Mouse (Mus musculus): ENCODE data around the gene Larp4. TPM values are rescaled to one million over a fixed set of nuclear protein-coding genes. Genes with fewer than 3 reads are reported as not detected.

The Larp4 gene
- total RNA-seq, 2 experiments from 2014 or later = 22.2 to 40.7 TPM

- no peak for ATAC-seq (replicated peaks; ENCODE audit: low FRiP score, poor library complexity, severe bottlenecking)
Observed at GRCm38 (mm10) chr15:100050940-100051339, 81.1 kb downstream of the Larp4 start.

- ATAC-seq (replicated peaks; ENCODE audit: low FRiP score, poor library complexity, severe bottlenecking) = no peak
Observed at GRCm38 (mm10) chr15:100052726-100053125, 82.9 kb downstream of the Larp4 start.

- no peak for ATAC-seq (replicated peaks; ENCODE audit: low FRiP score, poor library complexity, severe bottlenecking)
Observed at GRCm38 (mm10) chr15:100056397-100056908, 86.6 kb downstream of the Larp4 start.

- no peak for ATAC-seq (replicated peaks; ENCODE audit: low FRiP score, poor library complexity, severe bottlenecking)
Observed at GRCm38 (mm10) chr15:100057698-100058097, 87.8 kb downstream of the Larp4 start.

GRCm38 (mm10) chr15:100058143-100058542 lies 88.3 kb downstream of the Larp4 start:
- peak; percentile 65 for ATAC-seq (replicated peaks; ENCODE audit: low FRiP score, poor library complexity, severe bottlenecking)

GRCm38 (mm10) chr15:100058912-100059311 lies 89.0 kb downstream of the Larp4 start:
- no peak for ATAC-seq (replicated peaks; ENCODE audit: low FRiP score, poor library complexity, severe bottlenecking)

GRCm38 (mm10) chr15:100059626-100060311 lies 89.9 kb downstream of the Larp4 start:
- ATAC-seq (replicated peaks; ENCODE audit: low FRiP score, poor library complexity, severe bottlenecking) = no peak

- no peak for ATAC-seq (replicated peaks; ENCODE audit: low FRiP score, poor library complexity, severe bottlenecking)
Observed at GRCm38 (mm10) chr15:100060513-100061140, 90.8 kb downstream of the Larp4 start.

GRCm38 (mm10) chr15:100061377-100061776 lies 91.5 kb downstream of the Larp4 start:
- ATAC-seq (replicated peaks; ENCODE audit: low FRiP score, poor library complexity, severe bottlenecking) = no peak

- ATAC-seq (replicated peaks; ENCODE audit: low FRiP score, poor library complexity, severe bottlenecking) = no peak
Observed at GRCm38 (mm10) chr15:100063229-100063773, 93.4 kb downstream of the Larp4 start.

Other genes with a start within 250 kb of the Larp4 start
- gene Cox14, start 244.4 kb upstream of the Larp4 start, total RNA-seq (2015; ENCODE audit: low replicate concordance) = 11.3 and 15.5 TPM in 2 replicates
- 7.1 and 17.1 TPM in 2 replicates for gene Cox14, start 244.4 kb upstream of the Larp4 start, total RNA-seq (2017; ENCODE audit: low replicate concordance)
- 9.4 and 19.7 TPM in 2 replicates for gene Cers5, start 197.2 kb upstream of the Larp4 start, total RNA-seq (2015; ENCODE audit: low replicate concordance)
- 3.3 and 7.6 TPM in 2 replicates for gene Cers5, start 197.2 kb upstream of the Larp4 start, total RNA-seq (2017; ENCODE audit: low replicate concordance)
- 3.2 and 6.7 TPM in 2 replicates for gene Lima1, start 94.6 kb upstream of the Larp4 start, total RNA-seq (2015; ENCODE audit: low replicate concordance)
- gene Lima1, start 94.6 kb upstream of the Larp4 start, total RNA-seq (2017; ENCODE audit: low replicate concordance) = 2.1 and 5.3 TPM in 2 replicates
- gene Fam186a, start 3.0 kb upstream of the Larp4 start, total RNA-seq (2015; ENCODE audit: low replicate concordance) = not detected in 2 replicates
- gene Fam186a, start 3.0 kb upstream of the Larp4 start, total RNA-seq (2017; ENCODE audit: low replicate concordance) = not detected in 2 replicates
- 3.6 and 5.4 TPM in 2 replicates for gene Dip2b, start 68.6 kb downstream of the Larp4 start, total RNA-seq (2015; ENCODE audit: low replicate concordance)
- 6.3 and 9.8 TPM in 2 replicates for gene Dip2b, start 68.6 kb downstream of the Larp4 start, total RNA-seq (2017; ENCODE audit: low replicate concordance)